Mouse (Mus musculus) liver, embryonic 14.5 days (tissue): ENCODE data around the gene Camk2n1.

Experiments
- CTCF ChIP-seq: IDR thresholded peaks from 2 replicates; pipeline ENCODE4 v1.5.1; 2016; ENCODE audit warnings: antibody characterized with exemption, low read depth, control low read depth
- EP300 ChIP-seq: IDR thresholded peaks from 2 replicates; pipeline ENCODE4 v1.6.1; 2016; ENCODE audit warnings: antibody characterized with exemption, low read depth

DNA sequence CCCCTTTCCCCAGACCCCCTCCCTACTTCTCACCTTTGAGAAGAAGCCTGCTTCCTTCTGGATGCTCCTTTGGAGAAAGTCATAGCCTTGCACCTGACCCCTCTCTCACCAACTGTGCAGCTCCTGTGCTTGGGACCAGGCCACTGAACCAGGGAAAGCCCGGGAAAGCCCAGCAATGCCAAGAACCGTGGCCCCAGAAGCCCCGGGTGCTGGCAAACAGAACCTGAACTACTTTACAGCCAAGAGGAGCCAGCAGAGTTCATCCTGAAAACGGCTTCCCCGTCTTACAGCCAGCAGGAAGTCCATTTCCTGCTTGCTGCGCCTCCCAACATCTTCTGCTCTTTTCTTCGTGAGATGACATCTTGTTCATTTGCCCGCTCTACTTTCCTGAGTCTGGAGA is 28.6 kb downstream of the Camk2n1 start:
- TF ChIP-seq CTCF (no peak), EP300 (no peak)
